Comparison of ENCODE assay signal across 20 mouse cellular contexts in genomic region chr19:32118496-32118895, GRCm38 (mm10).
DNase-seq lines count a peak whose midpoint lies in the region; ATAC-seq lines count a peak whose summit lies in the region.
"Had no signal": no experiment of that assay in that cellular context is flagged by ENCODE, and none has a peak within 500 bp of the region (broad histone marks: within the 10 kb centered on the region; RNA-seq: fewer than 3 reads in every experiment).

No protein-coding gene starts in this region.

- peak; percentile 30 to 61 for DNase-seq in lung, adult 18-20 months
- DNase-seq in lung, postnatal 14 days, result no peak
- peak; percentile 14 for DNase-seq in adipocyte (ENCODE audit: low spot score)
- DNase-seq in lung, postnatal 10 days, result peak; percentile 25
- DNase-seq in lung, postnatal 36 days, result peak; percentile 76
- no peak for DNase-seq in frontal cortex, postnatal 36 days (ENCODE audit: low spot score in 2 of 2)
- no peak for DNase-seq in ovary, postnatal 14 days (ENCODE audit: low spot score)
- DNase-seq: adrenal gland, adult 8-10 months; adrenal gland, postnatal 14 days; adrenal gland, postnatal 36 days; cerebellum, adult 11 months; cerebellum, adult 18-20 months; cerebellum, adult 8-10 months; cerebellum, adult 9-11 months; cerebellum, postnatal 14 days; cerebellum, postnatal 36 days; embryo, embryonic 11 days had no signal

- no peak for ATAC-seq in cerebellum, adult (ENCODE audit: insufficient number of reproducible peaks, low FRiP score, low TSS enrichment)
- ATAC-seq: forebrain, embryonic 14.5 days; forebrain, embryonic 16.5 days had no signal

Comparison
In these comparisons a context has a peak if more than half of its experiments do, and no peak if none do; other contexts are left out.
1. DNase-seq: peak in lung, adult 18-20 months (2 of 2), adipocyte (single experiment), lung, postnatal 10 days (single experiment) and lung, postnatal 36 days (single experiment); none in lung, postnatal 14 days (single experiment), frontal cortex, postnatal 36 days (0 of 2) and ovary, postnatal 14 days (single experiment).